Mouse (Mus musculus) frontal cortex, postnatal 36 days (tissue): ENCODE data around the gene U2af1l4.

ENCODE experiments used
- DNase-seq, 2 experiments: peaks; one replicate each; pipeline ENCODE4 v3.0.0; 2022; ENCODE audit warnings: low spot score in 2 of 2

Gene U2af1l4

DNA sequence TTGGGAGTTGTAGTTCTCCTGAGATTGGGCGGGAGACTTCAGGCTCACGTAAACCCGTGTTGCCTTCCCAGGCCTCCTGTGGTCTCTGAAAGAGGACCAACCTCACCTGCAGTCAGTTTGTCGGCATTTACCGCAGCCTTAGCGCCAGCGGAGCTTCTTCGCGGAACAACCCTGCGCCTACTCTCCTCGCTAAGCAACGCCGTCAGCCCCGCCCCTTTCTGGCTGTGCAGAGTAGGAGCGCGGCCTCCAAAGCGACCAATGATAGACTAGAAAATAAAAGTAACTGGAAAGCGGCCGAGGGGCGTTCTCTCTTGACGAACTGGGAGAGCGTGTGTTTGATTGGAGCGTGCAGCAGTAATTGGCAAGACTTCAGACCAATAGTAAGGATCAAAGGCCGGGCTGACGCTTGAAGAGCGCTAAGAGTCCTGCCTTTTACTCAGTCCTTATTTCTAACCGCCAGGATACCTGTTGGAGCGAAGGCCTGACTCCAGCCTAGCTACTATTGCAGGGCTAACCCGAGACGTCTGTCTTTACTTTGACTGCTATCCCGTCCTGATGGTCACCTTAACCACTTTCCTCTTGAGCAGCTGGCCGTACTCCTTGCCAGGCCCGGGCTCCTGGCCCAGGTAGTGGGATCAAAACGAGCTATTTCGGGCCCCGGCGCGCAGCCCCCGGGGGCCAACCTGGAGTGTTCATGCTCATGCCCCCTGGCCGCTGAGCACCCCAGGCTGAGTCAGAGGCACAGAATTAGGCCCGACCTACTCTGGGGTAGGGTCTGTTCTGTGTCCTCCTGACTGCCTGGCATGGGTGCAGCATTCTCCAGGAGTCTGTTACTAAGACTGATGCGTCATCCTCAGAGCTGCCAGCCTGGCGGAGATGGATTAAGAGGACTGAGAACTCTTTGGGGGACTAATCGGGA is 10.7 kb upstream of the U2af1l4 start, which contains the start of the genes Hspb6 and Proser3:
Gene Hspb6, plus strand, starts transcription at position 77 of the 919 bp plus-strand sequence.
Gene Proser3, minus strand, starts transcription at position 198 of the 919 bp plus-strand sequence.
- DNase-seq: peak; percentile 94 to 98

DNA sequence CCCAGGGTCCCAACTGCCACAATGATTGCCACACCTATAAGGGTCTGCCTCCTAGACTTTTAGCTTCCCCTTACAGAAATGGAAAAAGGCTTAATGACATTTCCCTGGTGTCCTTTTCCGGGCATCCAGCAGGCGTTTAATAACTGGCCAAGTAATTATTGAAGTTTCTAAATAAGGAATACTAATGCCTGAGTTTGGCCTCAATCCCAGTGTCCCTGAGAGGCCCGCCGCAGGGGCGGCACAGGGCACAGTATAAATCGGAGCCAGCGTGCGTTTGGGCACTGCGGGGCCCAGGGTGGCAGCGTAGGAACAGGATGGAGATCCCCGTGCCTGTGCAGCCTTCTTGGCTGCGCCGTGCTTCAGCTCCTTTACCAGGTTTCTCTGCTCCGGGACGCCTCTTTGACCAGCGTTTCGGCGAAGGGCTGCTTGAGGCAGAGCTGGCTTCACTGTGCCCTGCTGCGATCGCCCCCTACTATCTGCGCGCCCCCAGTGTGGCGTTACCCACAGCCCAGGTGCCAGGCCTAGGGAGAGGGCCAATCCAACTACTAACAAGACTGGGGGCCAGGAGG is 10.0 kb upstream of the U2af1l4 start:
- no peak for DNase-seq

DNA sequence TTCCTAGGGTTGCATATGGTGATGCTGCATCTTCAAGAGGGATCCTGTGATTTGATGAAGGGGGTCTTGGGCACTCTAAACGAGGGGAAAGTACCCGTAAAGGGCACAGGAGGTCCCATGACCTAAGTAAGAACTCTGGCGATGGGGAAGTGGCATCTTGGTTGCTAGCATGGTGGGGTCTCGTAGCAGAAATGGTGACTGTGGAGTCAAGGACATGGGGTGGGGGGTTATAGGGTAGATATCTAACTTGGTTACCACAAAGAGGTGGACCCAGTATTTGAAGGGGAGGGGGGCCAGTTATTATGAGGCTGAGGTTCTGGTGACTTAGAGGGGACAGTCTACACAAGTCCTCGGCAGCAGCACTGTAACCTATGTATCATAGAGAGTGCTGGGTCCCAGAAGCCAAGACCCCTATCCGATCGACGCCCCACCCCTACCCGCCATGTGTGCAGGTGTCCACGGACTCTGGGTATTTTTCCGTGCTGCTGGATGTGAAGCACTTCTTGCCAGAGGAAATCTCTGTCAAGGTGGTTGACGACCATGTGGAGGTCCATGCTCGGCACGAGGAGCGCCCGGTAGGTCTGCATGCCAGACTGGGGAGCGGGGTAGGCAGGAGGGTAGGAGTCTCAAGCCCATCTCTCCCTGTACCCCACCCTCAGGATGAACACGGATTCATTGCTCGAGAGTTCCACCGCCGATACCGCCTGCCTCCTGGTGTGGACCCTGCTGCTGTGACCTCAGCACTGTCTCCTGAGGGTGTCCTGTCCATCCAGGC is 9.1 kb upstream of the U2af1l4 start:
- DNase-seq: no peak

DNA sequence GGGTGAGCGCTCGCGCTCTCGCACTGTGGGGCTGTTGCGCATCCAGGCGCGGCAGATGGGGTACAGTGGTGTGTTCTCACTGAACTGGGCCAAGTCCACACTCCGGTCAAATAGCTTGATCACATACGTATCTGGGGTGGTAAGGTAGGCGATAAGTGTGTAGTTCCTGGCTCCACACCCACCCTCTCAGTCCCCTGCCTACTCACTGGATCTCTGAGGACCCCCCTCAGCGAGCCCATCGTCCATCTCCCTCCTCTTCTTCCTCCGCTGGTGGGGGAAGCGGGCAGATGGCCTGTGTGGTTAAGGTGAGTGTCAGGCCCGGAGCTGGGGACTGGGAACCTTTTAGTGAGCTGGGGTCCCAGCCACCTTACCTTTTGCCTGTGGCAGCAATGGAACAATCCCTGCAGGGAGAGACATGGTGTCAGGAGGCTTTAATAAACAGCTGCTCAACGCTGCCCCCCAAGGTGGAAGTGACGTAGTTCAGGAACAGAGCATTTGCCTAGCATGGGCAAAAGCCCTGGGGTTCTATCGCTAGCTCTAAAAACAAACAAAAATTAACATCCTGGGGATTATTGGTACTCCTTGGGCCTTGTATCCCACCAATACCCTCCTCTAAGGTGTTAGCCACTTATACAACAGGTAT is 6.1 kb upstream of the U2af1l4 start:
- no peak for DNase-seq

DNA sequence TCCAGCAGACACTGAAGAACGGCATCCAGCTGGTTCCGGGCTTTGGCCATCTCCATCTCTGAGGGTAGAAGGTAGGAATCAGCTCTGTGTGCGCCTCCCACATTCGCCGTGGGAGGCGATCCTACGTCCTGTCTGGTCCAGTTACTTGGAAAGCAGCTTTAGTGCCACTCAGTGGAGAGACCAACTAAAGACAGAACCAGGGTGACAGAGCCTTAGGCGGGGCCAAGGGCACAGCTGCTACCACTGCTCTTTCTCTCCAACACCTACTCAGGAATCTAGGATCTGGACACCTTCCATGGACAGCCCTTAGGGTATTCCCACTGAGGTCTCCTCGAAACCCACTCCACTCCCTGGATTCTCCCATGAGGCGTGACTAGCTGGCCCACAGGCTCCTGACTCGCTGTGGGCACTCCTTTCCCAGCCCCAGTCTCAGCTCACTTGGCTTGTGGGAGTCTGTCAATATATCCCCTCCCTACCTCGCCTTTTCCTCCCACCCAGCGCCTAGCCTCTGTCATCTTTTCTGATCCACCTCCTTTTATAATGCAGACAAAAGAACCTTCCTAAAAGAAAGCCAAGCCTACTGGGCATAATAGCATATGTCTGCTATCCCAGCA is 5.1 kb upstream of the U2af1l4 start:
- DNase-seq: no peak

DNA sequence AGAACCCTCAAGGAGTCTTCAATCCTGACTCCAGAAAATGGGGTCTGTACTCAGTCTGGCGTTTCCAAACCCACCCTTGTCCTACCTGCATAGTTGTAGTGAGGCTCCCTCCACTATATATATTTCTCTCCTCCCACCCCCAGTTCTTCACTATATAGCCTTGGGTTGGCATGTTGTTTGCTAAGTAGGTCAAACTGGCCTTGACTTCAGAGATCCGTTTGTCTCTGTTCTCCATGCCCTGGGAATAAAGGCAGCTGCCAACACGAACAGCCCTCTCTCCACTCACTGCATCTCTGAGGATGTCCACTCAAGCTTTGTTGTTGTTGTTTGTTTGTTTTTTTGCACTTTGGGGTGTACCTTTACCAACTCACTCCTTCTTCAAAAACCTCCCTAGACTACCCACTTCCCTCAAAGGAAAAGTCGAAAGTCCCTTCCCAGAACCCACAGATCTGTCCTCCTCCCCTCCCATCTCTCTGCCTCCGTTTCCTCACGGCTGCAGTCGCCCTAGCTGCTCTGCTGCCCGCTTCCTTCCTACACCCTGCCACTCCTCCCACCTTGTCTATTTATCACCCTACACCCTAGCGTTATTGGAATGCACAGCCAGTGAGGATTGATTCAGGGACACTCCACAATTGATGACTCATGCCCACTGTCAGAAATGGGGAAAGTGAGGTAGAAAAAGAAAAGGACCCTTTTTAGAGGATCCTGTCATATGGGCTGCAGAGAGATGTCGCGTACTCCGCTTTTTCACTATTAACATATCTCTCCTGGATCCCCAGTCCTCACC is 4.3 kb upstream of the U2af1l4 start:
- DNase-seq: no peak

DNA sequence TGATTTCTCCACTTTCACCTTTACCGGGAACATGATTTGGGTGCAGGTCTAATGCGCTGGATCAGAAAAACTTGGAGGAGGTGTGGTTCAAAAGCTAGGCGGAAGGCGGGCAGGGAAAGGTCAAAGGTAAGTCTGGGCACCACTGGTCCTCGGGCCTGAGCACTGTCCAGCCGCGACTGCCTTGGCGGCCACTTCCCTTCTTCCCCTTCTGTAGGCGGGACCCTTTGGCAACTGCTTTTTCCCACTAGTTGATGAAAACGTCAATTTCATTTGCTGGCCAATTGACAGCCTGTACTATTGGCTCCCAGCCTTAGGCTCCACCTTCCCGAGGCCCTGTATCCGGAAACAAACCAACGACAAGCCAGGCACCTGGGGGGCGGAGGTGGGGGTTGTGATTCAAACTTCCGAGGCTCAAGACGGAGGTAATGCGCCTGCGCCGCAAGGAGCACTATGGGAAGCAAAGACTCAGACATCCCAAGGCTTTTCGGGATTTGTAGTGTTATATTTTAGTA is 3.6 kb upstream of the U2af1l4 start, which contains the start of gene Lin37:
Gene Lin37, minus strand, starts transcription at position 396 of the 512 bp plus-strand sequence.
- peak; percentile 97 to 99 for DNase-seq

DNA sequence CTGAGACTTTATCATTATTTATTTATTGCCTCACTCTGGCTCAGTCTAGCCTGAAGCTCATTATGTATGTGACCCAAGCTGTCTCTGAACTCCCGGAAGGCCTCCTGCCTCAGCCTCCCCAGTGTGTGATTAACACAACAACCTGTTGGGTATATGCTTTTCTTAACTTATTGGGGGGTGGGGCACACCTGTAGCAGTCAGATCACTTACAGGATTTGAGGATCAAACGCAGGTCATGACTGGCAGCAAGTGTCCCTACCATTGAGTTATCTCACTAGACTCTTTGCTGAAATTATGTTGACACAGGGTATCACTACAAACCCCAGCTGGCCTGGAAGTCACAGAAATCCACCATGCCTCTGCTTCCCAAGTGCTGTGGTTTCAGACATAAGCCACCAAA is 2.8 kb upstream of the U2af1l4 start:
- DNase-seq: no peak

DNA sequence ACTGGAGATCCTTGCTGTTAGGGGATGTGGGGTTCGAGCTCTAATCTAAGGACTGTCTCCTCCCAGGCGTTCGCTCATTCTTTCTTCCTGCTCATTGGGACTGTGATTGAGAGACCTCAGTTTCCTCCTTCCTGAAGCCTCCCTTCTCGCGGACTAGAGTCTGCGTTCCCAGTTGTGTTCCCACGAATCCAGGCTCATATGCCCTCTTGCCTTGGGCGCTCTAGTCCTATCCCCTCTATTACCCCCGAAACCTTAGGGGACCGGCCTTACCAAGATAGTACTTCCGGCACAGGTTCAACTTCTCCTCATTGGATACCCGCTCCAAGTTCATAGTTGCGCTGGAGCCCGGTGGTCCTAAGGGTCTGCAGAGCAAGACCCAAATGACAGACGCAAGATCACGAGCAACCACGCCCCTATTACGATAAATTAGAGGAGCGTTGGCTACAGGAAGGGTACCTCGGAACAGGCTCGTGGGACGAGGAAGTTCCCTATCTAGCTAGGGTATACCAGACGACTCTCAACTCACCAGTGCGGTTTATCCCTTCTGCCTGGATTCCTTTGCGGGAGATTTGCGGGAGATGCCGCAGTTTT is 480 bp upstream of the U2af1l4 start:
- no peak for DNase-seq

DNA sequence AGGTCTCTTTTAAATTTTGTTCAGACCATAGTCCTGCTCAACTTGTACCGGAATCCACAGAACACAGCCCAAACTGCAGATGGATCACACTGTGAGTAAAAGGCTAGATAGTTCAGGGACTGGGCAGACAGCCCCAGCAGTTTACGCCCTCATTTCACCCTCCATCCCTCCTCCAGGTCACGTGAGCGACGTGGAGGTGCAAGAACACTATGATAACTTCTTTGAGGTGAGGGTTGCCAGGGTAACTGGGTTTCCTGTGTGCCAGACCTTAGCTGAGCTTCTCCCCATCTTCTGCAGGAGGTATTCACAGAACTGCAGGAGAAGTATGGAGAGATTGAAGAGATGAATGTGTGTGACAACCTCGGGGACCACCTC is 792 bp downstream of the U2af1l4 start:
- DNase-seq: no peak

DNA sequence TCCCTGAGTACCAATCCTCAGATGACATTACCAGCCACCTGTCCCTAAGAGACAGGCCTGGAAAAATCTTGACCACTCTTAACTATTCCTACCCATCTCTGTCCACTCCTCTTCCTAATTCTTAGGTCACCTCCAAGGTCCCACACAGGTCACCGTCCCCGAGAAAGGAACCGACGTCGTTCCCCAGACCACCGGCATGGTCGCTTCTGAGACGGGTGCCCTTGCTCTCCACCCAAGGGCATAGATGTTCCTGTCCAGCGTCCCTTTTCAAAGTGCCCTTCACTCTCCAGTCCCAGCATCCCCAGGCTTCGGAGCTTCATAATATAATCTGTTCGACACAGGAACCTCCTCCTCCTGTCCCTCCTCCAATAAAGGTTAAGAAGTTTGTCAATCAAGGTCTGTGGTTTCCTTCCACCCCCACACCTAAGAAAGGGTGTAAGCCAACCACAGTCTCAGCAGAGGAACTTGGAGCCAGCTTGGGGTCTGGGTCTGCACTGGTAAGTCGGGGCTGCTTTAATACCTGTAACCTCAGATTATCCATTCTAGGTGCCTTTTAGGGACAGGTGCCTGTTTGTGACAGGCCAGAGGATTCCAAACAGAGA is 2.0 kb downstream of the U2af1l4 start, which contains the start of gene Igflr1:
Gene Igflr1, plus strand, starts transcription at position 458 of the 602 bp plus-strand sequence.
- no peak for DNase-seq

DNA sequence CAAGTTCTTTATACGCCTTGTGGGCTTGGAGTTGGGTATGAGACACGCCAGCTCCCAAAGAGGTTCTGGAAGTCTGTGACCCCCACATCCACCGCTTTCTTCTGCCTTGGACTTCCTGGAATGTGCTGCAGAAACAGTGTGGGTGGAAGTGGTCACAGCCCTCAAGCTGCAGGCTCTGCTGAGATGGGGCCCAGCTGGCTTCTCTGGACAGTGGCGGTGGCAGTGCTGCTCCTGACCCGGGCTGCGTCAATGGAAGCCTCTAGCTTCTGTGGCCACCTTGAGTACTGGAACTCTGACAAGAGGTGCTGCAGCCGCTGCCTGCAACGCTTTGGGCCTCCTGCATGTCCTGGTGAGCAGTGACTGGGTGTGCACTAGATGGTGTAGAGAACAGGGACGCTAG is 2.9 kb downstream of the U2af1l4 start:
- no peak for DNase-seq

DNA sequence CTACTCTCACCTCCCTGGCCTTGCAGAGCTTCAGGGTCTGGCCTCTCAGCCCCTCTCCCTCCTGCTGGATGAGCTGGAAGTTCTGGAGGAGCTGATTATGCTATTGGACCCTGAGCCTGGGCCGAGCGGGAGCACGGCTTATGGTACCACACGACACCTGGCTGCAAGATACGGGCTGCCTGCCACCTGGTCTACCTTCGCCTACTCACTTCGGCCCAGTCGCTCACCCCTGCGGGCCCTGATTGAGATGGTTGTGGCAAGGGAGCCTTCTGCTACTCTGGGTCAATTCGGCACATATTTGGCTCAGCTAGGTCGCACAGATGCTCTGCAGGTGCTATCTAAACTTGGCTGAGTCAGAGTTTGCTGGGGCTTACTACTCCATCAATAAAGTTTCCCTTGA is 4.5 kb downstream of the U2af1l4 start:
- no peak for DNase-seq

DNA sequence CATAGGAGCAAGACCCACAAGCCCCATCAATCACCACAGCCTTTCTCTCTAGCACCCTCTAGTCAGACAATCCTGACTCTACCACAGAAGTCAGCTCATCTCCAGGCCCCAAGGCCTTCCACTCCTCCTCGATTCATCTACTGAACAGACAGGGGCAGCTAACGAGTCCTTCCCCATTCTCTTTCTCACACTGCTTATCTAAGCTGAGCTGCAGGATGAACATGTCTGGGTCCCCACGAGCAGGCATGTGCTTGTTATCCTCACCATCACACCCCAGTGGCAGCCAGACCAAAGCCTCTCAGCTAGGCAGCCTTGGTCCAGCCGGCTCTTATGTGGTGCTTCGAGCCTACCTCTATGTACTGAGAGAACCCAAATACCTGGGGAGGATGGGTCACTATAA is 9.3 kb downstream of the U2af1l4 start:
- DNase-seq: no peak

DNA sequence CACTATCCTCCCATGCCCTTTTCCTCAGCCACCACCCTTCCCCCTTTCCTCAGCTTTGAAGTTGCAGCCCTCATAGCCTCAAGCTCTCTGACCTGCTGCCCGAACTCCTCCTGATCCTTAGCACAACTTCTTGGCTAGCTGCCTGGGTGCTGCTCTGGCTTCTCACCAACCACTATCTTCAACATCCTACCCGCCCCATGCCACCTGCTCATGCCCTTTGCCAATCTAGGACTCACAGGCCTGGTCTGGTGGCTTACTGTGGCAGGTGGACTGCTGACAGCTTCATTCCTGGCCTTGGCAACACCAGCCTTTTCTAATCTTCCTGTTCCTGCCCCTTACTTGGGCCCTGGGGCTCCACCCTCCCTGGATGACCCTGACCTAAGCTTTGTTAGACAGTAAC is 9.9 kb downstream of the U2af1l4 start:
- DNase-seq: no peak

DNA sequence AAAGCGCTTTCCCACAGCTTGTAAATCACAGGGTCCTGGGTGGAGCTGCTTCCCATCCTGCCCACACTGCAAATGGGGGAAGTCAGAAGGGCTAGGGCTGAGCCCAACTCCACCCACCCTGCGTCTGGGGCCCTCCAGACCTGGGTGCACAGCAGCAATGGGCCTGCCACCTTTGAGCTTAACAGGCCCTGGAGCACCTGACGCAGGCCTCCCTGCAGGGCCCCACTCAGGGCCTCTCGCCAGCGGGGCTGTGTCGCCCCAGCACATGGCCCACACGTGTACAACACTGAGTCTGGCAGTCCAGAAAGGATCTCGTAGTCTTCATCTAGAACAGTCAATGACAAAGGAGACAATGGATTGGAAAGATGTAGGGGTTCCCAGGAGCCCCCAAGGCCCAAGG is 16.8 kb downstream of the U2af1l4 start:
- no peak for DNase-seq

DNA sequence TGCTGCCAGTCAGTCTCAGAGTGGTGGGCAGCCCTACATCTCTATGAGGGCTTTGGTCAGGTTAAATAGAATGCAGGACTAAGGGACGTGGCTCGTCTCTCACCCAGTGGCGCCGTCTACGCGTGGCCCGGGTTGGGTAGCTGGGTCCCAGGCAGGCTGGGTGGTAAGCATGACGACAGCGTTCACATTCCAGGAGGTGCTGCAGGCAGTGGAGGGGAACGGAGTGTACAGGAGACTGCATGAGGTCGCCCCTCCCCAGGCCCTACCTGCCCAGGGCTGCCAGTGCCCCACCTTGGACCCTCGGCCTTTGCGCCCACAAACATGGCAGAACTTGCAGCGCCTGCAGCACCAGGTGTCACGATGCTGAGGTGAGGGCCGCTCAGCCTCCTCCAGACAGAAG is 18.4 kb downstream of the U2af1l4 start:
- no peak for DNase-seq

DNA sequence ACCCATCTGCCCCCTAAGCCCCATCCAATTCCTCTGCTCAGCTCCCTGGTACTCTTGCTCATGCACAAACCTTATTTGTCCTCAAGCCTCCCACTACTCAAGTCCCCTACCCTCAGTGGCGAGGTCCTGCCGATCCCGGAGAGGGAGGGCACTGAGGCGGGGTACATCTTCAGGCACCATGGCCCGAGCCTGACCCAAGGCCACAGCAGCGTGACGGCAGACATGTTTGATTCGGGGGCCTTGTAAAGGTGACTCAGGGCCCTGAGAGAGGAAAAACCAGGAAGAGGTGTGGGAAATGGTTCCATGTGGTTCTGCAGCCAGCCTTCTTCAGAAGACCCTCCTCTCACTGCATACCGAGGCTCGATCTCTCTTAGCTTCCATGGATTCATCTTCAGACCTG is 21.2 kb downstream of the U2af1l4 start:
- no peak for DNase-seq

DNA sequence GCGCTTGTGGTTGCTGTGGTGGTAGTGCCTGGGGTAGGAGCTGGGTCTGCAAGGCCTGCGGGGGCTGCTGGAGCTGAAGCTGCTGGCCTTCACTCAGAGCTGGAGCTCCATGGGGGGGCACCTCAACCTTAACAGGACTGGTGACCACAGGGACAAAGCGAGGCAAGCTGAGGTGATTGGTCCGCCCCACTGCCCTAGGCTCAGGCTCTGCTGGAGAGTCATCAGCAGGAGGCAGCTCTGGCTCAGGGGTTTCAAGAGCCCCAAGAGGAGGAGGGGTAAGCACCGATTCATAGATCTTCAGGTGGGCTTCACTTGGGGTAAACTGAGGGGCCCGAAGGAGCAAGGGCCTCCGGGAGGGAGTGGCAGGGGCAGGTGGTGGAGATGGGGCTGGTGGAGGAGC is 22.1 kb downstream of the U2af1l4 start:
- no peak for DNase-seq
